Mouse (Mus musculus): ENCODE measurements around the gene Bglap2.
"Not testable (repeated sequence)": the region's sequence is repeated elsewhere in the genome, so short reads cannot be mapped to it uniquely, and the experiment has no call there.

Gene Bglap2

DNA sequence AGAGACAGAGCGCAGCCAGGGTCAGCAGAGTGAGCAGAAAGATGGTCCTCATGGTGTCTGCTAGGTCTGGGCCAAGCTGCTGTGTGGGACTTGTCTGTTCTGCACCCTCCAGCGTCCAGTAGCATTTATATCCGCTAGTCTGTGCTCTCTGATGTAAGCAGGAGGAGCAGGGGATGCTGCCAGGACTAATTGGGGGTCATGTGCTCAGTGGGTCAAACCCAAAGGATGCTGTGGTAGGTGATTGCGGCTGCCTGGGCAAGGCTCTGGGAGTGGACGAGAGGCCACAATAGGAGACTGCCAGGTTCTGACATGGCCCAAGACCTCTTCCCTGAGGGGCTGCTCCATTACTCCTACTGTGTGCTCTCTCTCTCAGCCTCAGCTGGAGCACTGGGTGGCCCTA, 5.9 kb upstream of the Bglap2 start, which contains the start of gene Bglap:
Gene Bglap, minus strand, starts transcription at position 101 of the 400 bp plus-strand sequence.
- DNase-seq (ENCODE audit: low spot score): no peak

DNA sequence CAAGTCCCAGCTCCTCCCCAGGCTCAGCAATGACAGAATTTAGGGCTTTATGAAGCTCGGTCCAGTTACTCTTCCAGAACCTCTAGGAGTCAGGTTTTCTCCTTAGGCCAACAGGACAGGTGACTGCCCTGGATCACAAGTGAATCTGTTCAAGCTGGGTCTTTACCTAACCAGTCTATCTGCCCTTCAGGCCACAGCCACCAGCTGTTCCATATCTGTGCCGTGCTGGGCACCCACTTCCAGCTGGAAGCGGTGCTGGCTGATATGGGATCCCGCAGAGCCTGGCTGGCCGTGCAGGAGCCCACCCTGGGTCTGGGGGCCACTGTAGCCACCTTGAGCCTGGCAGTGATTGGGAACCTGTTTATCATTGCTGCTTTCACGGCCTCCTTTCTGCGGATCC, 3.9 kb upstream of the Bglap2 start:
- not testable (repeated sequence) for DNase-seq (ENCODE audit: low spot score)

- not testable (repeated sequence) for DNase-seq (ENCODE audit: low spot score)
Measured at GRCm38 (mm10) chr3:88381389-88382315, 3.2 kb upstream of the Bglap2 start.

DNA sequence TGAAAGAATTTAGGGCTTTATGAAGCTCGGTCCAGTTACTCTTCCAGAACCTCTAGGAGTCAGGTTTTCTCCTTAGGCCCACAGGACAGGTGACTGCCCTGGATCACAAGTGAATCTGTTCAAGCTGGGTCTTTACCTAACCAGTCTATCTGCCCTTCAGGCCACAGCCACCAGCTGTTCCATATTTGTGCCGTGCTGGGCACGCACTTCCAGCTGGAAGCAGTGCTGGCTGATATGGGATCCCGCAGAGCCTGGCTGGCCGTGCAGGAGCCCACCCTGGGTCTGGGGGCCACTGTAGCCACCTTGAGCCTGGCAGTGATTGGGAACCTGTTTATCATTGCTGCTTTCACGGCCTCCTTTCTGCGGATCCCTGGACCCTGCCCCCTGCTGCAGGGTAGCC, 1.9 kb downstream of the Bglap2 start:
- DNase-seq (ENCODE audit: low spot score): not testable (repeated sequence)

DNA sequence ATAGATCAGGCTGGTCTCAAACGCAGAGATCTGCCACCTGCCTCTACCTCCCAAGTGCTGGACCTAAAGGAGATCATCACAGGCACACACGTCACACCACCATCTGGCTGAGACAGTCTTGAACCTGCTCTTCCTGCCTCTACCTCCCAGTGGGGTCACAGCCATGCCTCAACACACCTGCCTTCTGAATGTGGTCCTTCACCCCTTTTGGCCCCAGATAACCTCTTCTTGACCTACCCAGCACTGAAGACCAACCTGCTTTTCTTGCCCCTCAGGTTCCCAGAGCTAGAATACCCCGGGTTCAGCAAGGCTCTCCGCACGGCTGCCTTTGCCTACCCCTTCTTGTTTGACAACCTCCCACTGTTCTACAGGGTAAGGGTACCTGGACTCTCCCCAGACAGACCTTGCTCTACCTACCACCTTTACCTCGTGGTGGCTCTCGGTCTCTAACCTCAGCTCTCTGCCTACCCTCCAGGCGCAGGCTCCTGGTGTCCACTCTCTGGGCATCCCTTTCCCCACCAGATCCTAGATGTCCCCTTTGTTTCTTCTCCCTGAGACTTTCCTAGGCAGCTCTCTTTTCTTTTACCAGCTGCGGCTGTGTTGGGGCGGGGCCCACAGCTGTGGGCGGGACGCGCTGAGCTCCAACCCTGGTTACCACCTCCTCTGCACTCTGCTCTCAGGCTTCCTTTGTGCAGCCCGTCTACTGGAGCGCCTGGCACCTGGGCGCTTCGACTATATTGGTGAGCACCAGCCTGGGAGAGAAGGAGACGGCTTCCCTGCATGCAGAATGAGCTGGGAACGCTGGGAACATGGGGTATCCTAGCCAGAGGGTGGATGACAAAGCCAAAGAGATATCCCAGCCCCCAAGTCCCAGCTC, 2.5 kb downstream of the Bglap2 start:
- DNase-seq (ENCODE audit: low spot score): not testable (repeated sequence)

GRCm38 (mm10) chr3:88372643-88373042, 5.9 kb downstream of the Bglap2 start, which contains the start of gene Bglap3:
TSS of gene Bglap3 (minus strand) at chr3:88372743.
- not testable (repeated sequence) for DNase-seq (ENCODE audit: low spot score)

- not testable (repeated sequence) for DNase-seq (ENCODE audit: low spot score)
Measured at GRCm38 (mm10) chr3:88368511-88368910, 10.0 kb downstream of the Bglap2 start.

GRCm38 (mm10) chr3:88367517-88367916, 11.0 kb downstream of the Bglap2 start:
- DNase-seq (ENCODE audit: low spot score): not testable (repeated sequence)

GRCm38 (mm10) chr3:88366830-88367428, 11.6 kb downstream of the Bglap2 start:
- DNase-seq (ENCODE audit: low spot score): not testable (repeated sequence)

DNA sequence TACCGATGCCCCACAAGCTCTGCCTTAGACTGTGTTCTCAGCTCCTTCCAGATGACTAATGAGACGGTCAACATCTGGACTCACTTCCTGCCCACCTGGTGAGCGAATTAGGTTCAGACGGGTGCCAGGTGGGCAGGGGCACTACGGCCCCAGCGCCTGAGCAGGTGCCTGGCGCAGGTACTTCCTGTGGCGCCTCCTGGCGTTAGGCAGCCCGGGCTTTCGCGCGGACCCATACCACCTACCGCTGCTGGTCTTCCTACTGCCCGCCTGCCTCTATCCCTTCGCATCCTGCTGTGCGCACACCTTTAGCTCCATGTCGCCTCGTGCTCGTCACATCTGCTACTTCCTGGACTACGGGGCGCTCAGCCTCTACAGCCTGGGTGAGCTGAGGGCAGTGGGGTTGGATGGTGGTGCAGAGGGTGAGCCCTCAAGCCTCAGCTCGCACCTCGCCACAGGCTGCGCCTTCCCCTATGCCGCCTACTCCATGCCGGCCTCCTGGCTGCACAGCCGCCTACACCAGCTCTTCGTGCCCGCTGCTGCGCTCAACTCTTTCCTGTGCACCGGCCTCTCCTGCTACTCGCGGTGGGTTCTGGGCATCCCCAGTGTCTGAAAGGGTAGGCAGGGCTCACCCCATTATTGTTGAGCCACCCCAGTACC, 12.7 kb downstream of the Bglap2 start:
- DNase-seq (ENCODE audit: low spot score): no peak

GRCm38 (mm10) chr3:88364337-88364736, 14.2 kb downstream of the Bglap2 start, which contains the start of gene Paqr6:
TSS of gene Paqr6 (plus strand) at chr3:88364584.
- DNase-seq (ENCODE audit: low spot score): peak; percentile 82

DNA sequence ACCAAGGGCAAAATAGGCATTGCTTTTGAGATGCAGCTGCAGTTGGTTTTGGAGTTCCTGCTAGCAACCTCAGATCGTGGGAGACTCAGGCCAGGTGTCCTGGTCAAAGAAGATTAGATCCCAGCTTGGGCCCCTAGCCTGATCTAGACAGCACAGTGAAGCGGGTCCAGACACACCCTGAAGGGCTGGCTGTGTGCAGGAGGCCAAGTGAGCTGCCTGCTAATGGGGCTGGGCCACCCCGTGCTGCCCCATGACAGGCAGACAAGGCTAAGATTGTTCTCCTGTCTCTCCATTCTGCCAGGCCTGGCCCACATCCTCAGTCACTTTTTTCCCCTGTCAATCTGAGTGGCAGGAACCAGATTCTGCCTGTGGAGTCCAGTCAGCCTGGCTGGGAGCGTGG, 14.8 kb downstream of the Bglap2 start:
- DNase-seq (ENCODE audit: low spot score): no peak

DNA sequence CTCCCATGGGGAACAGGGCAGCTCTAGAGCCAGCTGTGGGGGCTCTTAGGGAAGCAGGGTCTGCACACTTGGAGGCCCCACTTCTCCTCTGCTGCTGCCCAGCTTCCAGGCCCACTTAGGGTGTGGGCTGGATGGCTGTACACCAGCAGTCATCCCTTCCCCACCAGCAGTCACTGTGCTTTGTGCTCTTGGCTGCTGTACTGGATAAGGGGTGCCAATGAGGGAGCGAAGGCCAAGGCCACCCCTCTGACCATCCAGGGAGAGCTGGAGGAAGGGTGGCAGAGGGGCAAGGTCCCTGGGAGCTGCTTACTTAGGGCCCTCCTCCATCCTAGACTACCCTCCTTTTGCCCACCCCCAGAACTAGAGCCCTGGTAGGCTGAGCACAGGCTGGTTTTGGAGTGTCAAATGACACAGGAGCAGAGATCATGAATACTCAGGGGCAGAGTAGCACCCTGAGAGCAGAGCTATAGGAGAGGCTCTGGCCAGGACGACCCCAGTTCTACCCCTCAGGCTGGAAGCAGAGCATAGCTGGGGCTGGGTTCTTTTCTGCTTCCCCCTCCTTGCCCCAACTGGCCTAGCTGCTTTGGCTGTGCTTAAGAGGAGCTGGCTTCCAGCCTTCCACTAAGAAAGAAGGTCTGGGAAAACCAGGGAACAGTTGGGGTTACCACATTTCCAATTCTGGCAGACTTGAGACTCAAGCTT, 16.7 kb downstream of the Bglap2 start:
- no peak for DNase-seq (ENCODE audit: low spot score)

DNA sequence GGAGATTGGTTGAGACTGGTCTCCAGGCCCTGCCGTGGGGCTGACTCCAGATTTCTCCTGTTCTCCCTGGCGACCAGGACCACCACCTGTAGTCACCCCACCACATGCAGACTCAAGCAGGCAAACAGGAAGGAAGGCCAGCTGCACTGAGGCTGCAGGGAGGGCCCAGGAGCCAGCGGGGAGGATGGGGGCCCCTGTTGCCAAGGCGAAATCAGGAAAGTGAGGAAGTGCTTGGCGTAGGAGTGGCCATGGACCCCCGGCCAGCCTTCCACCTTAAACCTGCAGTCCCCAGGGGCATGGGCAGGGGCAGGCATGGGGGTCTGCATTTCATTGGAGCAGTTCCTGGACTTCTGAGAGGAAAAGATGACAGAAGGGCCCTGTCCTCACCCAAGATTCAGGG, 17.4 kb downstream of the Bglap2 start:
- no peak for DNase-seq (ENCODE audit: low spot score)

DNA sequence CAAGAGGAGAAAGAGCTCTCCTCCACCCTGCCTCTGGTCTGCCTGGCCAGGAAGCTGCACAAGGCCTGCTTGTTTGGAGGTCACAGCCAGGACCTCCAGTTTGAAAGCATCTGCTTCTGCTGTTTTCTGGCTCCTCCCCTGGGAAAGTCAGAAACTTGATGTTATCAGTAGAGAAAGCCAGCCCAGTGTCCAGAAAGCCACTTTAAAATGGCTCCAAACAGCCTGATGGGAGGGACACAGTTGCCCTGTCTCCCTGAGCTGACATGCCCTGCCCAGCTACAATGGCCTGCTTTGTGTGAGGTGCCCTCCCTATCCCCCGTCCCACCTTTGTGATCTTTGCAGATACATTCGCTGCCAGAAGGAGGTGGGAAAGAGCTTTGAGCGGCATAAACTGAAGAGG, 18.5 kb downstream of the Bglap2 start:
- DNase-seq (ENCODE audit: low spot score): no peak

DNA sequence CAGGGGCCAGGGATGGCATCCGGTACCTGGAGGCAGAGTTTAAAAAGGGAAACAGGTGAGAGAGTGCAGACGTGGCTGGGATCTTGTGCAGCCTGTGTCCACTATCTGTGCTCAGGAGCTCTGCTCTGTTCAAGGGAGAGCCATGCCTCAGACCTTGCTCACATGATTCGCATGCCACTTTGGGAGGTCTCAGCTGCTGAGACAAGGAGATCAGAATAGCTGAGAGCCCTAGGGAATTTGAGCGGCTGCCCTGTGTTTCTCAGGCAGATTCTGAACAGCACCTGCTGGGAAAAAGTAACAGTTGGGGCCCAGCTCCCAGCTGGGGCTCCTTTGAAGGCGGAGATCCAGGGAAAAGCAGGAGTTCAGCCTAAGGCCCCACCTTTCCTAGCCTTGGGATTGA, 18.9 kb downstream of the Bglap2 start:
- no peak for DNase-seq (ENCODE audit: low spot score)

- no peak for DNase-seq (ENCODE audit: low spot score)
Measured at GRCm38 (mm10) chr3:88354396-88355165, 23.9 kb downstream of the Bglap2 start.

- no peak for DNase-seq (ENCODE audit: low spot score)
Measured at GRCm38 (mm10) chr3:88352907-88353306, 25.6 kb downstream of the Bglap2 start.

DNA sequence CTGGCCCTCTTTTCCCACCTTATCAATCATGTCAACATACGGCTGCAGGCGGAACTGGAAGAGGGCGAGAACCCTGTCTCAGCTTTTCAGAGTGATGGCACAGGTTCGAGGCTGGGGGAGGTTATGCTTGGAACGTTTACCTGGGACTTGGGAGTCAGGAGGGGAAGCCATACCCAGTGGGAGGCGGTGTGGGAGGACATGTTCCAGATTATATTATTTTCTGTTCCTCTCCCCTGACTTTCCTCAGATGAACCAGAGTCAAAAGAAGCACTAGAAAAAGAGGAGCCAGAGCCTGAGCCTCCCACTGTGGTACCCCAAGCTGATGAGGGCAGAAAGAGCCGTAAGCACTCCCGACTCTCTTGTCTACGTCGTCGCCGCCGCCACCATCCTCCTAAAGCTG, 27.8 kb downstream of the Bglap2 start:
- DNase-seq (ENCODE audit: low spot score): no peak

DNA sequence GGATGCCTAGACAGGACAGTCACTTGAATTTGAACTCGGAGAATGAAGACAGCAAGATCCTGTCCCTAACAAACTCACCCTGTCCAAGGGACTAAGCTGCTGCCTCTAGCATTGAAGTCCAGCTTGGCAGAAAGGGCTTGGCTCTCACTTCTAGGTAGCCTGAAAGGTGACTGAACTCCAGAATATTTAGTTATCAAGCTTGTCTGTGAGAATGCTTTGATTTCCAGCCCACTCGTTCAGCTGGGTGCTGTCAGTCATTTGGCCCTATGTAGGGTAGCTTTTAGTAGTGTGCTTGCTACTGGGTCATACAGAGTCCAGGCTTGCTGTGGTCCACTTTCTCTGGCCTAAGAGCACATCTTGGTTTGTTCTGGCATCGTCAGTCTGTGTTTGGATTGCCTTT, 39.5 kb downstream of the Bglap2 start:
- no peak for DNase-seq (ENCODE audit: low spot score)
